Mouse (Mus musculus) 3134 (cell line): ENCODE data around the gene Atp5d.
A peak's percentile ranks its signal among the peaks of the same experiment; 100 is the strongest.

Source experiments
- DNase-seq: peaks from one replicate; pipeline ENCODE4 v3.0.0-alpha.2; 2011; ENCODE audit warnings: low spot score; ENCODE audit not compliant: insufficient read length; ENCODE audit errors: extremely low read depth

Gene Atp5d

DNA sequence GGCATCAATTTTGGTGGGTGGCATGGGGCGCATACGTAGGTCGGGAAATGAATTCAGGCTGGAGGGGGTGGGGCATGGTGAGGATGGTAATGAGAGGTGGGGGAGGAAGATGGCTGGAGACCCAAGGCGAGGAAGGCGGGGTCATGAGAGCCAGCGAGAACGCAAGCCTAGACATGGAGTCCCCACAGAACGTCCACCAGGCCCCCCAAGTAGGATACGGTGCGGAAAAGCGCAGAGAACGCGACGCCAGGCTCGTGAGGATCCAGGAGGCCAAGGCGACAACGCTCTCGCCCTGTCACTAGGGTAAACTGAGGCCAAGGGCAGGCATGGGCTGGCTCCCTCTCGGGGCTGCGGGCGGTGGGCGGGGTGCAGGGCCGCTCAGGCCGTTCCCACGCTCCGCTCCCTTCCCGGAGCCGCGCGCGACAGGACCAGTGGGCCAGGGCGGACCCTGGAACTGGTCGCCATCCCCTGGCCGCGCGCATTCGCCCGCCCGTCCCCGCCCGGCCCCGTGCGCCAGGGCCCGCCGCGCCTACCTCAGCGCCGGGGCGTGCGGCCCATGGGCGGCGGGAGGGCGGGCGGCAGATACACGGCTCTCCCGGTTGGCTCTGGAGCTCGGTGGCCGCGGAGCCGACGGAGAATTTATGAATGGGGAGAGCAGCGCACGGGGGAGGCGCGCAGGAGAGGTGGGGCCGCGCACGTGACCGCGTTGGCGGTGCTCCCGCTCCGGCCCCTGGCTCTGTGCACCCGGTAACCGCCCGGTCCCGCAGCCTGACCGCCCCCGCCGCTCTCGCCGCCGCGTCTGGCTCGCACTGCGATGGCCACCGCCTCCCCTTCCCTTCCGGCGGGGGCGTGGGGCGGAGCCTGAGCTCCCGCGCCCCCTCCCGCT, at the start of gene Atp5d:
Gene Atp5d (plus strand): TSS at position 80 of the 886 bp plus-strand sequence.
- DNase-seq = no peak

DNA sequence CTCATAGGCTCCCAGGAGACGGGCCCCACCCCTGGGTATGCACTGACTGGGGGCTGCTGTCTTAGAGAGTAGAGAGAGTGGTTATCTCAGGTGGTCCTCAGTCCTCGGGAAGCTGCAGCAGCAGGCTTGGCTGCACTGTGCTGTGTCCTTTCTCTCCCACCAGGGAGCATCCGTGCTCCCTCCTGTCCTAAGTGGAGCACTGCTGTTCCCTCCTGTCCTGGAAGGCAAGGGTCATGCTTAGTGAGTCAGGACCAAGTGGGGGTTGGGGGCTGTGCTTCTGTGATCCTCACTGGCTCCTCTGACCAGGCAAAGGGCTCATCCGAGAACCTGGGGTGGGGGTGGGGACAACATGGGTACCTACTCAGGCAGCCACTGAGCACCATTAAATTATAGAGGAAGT, 49.3 kb upstream of the Atp5d start:
- no peak for DNase-seq

DNA sequence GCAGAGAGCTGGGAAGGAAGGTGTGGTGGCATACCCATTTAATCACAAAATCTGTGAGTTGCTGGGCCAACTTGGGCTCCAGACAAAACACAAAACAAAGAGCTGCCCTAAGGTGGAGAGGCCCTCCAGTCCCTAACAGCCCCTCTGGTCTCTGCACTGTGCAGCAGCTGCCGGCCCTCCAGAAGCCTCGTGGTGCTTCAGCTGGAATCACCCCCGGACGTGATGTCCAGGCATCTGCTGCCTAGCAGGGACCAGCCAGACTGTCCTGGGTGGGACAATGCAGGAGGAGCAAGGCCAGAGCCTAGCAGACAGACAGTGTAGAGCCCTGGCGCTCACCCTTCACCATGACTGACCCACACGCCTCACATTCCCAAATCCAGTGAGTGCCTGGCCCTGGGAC, 46.9 kb upstream of the Atp5d start:
- no peak for DNase-seq

DNA sequence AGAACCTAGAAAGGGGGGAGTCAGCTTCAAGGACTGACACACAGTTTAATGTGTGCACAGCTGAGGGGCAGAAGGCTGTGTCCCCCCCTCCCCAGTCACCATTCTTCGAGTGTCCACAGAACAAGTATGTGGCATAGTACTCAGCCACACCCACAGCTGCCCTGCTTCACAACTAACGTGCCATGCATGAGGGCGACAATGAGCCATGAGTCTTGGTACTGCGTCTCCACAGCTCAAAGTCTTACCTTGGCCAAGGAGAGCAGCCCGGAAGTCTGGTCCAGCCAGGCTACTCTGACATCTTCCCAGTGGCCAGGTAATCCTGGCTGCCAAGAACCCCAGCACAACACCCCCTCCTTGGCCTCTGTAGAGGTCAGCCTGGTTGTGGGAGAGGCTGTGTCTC, 45.7 kb upstream of the Atp5d start:
- no peak for DNase-seq

DNA sequence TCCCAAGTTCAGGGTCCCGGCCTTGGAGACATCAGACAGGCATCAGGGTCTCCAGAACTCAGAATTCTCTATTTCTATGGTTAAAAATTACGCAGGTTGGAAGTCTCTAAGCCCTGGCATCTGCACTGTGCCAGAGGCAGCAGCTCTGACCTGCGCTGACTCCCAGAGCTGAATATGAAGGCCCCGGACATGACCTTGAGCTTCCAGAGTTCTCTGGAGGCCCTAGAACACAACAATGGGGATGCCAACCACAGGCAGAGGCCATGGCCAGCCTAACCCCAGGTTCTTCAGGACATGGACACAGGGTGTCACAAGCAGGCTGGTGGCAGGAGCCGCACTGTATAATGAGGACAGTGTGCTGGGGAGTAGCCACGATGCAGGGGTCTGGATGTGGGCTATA, 44.3 kb upstream of the Atp5d start:
- DNase-seq = no peak

DNA sequence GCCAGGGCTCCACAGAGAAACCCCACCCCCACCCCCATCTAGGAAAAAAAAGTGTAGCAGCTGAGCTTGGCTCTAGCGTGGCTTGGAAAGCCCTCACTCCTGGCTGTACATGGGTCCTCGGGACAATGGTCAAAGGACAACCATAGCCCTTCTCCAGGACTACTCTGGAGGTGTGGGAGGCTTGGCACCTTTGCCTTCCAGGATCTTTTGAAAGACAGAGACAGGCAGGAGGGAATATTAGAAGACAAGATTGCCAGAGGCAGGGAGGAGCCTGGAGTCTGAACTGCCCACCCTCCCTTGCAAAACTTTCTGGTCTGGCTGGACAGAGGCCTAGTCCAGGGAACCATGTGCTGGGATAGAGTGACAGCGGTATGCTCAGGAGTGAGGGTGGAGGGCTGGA, 43.7 kb upstream of the Atp5d start:
- no peak for DNase-seq

DNA sequence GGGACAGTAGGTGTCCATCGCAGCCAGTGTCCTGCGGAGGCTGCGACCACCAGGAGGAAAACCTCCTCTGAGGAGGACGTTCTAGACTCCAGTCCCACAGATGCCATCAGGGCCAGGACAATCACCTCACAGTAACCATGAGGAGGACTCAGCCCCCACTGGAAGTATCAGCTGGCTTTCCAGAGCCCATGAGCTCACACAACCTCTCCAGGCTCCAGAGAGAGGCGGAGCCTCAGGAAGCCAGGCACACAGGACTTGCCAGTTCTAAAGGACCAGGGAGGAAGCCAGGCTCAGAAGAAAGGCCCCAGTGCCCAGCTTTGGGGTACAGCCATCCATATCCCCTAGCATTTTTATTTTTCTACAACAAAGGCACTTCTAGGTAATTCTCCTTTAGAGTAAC, 42.9 kb upstream of the Atp5d start:
- DNase-seq = no peak

DNA sequence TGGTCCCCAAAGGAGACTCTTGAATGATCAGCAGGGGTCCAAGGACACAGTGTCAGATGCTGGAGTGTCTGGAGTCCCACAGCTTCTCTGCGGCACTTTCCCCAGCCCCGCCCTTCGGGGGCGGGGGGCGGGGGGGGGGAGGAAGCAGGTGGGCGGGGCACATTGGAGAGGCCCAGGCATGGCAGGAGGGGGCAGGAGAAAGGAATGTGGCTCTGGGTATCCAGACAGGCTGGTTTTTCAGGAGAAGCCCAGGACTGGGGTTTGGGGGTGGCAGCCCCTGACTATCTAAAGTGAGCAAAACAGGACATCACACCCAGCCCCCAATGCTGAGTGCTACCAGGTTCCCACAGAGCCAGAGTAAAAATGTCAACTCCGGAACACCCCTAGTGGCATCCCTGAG, 41.2 kb upstream of the Atp5d start:
- DNase-seq = no peak

DNA sequence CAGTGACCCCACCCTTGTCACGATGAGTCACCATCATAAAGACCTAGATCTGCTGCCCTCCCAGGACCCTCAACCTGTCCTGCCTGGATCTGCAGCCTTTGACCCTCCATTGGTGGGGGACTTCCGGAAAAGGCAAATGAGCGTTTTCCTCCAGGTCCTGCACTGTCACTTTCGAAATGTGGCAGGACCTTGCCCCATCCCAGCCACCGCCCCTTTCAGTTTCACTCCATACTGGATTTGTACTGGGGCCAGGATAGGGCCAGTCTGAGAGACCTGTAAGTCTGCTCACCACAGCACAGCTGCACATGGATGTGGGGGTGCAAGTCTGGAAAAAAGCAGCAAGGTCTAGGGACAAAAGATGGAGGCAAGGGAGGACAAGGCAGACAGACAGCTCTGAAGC, 39.8 kb upstream of the Atp5d start:
- DNase-seq = no peak

DNA sequence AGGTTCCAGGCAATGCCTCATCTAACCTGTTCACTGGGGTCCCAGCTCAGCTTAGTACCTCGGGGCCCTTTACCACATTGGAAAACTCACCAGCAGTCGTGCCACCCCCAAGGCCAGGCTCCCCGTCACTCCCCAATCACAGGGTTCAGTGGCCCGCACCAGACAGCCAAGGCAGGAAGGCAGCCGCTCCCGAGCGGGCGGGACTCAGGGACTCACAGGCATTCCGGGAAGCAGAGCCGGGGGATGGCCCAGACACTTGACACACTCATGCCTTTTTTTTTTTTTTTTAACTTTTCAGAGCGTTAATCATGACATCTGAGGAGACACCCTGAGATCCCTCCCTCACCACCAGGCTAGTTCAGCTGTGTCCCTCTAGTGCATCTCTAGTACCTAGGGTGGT, 37.5 kb upstream of the Atp5d start:
- DNase-seq = peak; percentile 73

DNA sequence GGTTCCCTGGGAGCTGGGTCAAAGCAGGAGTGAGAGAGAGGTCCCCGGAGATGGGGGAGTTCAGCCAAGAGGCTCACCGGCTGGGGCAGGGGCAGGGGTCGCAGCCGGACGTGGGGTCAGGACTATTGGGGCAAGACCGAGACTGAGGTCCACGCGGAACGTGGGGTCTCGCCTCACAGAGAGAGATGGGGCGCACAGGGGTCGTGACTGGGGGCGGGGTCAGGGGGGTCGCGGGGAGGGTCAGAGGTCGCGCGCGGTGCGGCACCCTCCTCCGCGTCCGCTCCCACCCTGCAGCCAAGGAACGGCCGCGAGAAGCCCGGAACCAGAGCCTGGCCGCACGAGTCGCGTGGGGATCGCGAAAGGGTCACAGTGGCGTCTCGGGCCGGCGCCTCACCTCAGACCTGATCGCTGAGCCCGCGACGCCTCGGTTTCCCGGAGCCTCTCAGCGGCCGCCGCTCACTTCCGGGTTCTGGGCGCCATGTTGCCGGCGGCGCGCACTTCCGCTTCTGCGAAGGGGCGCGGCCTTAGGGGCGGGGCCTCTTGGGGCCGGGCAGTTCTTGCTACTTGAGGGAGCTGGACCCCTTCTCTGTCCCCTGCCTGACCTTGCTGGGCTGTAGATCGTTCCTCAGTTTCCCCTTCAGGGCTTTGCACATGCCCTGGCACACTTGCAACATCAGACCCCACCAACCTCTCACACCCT, 36.1 kb upstream of the Atp5d start:
- peak; percentile 84 for DNase-seq

DNA sequence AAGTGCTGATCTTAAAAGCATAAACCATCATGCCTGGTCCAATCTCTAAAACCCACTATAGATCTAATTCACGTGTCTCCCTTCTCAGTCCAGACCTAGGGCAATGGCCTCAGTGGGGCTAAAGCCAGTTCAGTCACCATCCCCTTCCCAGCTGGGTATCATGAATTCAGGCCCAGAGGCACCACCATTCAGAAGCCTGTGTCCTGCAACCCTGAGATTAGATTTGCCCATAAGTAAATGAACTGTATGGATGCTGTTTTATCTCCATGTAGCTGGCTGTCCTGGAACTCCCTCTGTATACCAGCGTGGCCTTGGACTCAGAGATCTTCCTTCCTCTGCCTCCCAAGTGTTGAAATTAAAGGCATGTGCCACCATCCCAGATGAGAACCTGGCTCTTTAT, 35.4 kb upstream of the Atp5d start:
- DNase-seq = no peak

DNA sequence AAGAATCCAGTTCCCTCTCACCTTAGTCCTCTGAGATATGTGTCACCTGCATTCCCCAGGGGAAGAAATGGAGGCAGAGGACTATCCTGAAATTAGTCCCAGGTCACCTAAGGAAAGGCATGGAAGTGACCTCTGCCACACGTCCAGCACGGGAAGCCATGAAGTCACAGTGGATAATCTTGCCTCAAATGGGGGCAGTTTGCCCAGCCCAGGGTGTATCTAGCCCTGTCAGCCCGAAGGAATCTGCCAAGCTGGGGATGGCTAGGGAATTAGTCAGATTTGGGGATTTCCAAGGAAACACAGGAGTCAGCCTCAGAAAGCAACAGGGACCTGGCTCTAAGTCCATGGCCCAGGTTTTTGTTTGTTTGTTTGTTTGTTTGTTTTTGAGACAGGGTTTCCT, 34.3 kb upstream of the Atp5d start:
- peak; percentile 76 for DNase-seq

DNA sequence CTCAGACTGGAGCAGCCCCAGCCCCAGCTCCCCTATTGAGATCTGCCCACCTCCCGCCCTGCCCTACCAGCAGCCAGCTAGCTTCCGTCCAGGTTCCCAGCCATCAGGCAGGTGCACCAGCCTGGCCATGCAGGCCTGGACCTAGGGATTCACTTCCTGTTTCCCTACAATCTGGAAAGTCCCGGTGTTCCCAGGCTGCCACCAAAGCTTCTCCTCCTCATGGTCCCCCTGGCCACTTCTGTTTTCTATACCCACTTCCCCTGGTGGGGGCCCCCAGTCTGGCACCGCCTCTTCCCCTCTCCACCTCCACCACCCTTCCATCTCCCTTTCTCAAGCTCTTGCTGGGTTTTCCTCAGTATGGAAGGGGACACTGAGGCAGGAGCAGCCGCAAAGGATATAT, 33.0 kb upstream of the Atp5d start, which contains the start of gene Sbno2:
Gene Sbno2 (minus strand): TSS at position 112 of the 400 bp plus-strand sequence.
- DNase-seq = no peak

DNA sequence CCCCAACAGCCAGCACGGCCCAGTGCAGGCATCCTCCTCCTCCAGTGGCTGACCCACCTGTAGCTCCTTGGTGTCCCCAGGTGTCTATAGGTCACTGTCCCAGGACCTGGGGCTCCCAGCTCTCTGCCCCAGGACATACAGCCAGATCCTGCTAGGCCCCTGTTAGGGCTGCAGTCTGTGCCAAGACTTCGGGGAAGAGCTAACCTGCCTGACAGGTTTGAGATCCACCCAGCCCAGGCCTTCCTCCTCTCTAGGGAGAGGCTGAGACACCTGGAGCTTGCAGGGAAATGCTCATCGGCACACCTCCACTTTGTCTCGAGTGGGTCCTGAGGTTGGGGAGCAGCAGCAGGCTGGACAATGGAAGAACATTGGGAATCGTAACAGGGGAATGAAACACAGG, 32.5 kb upstream of the Atp5d start:
- no peak for DNase-seq

DNA sequence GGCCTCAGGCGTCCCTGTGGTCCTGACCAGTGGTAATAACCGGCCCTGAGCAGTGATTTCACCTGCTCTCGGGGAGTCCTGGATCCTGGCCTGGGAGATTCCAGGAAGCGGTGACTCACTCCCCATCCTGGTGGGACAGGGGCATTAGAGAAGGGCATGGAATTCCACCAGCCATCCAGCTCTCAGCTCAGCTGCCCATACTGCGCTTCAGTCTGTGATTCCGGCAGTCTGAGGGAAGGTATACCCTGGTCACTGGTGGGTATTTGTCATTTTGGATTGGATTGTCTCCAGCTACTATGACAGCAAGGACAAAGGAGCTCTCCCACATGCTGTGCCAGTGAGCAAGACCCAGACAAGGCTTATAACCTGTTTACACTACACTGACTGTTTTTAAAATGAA, 30.8 kb upstream of the Atp5d start:
- DNase-seq = peak; percentile 78

DNA sequence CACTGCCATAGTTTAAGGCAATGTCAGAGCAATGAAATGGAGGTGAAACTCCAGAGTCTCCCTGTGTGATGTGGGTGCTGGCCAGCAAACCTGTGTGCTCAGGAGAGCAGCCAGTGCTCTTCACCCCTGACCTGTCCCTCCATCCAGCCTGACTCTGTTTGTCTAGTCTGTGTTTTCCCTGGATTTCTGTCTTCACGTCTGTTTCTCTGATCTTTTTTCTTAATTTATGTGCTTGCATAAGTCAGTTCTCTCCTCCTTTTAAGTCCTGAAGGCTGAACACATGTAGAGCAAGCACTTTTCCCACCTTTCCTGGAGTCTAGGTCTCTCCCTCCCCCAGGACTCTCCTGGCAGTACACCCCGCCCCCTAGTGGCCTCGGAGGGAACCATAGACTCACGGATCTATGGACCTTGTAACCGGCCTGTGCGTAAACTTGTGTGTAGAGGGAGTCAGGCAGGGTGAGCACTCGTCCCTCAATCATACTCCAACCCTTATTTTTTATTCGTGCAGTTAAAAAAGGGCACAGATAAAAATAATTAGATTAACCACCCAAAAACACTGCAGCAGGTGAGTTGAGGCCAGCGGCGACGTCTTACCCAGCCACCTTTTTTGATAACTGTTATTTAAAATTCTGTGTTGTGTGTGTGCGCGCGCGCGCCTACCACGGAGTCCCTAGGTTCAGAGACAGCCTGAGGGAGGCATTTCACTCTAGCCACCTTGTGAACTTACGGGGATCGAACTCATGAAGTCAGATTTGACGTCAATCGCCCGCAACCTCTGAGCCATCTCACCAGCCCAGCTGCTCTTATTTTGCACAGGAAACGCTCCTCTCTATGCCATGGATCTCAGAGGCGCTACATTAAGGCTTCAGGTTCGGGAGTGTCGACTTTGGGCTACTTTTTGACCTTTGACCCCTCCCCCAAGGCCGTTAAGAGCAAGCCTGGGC, 23.8 kb upstream of the Atp5d start:
- peak; percentile 68 for DNase-seq

DNA sequence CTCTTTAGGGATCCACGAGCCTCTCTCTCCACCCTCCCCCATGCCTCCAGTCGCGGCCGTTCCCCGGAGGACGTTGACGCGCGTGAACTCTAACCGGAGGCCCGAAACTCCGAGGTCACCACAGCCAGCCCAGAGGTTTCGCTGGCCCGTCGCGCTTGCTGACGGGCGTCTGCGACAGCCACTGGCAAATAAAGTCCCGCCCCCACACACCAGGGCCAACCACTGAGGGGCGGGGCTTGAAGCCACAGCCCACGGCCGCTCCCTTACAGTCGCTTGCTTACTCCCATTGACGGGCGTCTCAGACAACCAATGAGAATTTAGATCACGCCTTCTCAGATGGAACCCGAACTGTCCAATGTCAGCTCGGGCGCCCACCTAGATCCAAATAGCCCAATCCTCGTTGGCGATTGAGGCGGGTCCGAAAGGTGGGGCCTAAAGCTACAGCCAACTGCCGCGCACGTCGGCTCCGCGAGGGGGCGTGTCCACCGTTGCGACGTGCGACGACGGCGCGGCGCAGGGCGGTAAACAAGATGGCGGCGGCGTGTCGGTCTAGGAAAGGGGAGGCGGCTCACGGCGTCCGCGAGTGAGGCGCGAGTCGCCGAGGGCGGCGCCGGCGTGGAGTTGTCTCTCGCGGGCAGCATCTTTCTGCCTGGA, 23.0 kb upstream of the Atp5d start, which contains the start of gene Stk11:
Gene Stk11 (plus strand): TSS at position 514 of the 654 bp plus-strand sequence.
- DNase-seq = peak; percentile 99

DNA sequence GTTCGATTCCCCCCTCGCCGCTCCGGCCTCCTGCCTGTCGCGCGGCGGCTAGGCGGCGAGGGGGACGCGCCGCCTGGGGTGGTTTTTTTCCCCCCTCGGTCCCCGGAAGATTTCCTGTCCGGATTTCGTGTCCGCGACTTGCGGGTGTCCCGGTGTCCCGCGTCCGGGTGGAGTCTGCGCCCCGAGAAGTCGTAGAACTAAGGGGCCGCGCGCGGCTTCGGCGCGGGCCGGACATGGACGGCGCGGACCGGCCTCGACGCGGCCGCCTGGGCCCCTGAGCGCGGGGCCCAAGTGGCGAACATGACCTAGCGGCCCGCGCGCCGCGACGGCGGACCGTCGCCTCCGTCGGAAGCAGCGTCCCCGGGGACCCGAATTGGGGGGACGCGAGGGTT, 22.5 kb upstream of the Atp5d start:
- no peak for DNase-seq

DNA sequence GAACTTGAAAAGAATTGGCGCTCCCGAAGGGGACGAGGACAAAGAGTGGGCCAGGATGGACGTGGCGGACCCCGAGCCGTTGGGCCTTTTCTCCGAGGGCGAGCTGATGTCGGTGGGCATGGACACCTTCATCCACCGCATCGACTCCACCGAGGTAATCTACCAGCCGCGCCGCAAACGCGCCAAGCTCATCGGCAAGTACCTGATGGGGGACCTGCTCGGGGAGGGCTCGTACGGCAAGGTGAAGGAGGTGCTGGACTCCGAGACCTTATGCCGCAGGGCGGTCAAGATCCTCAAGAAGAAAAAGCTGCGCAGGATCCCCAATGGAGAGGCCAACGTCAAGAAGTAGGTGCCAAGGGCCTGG, 21.9 kb upstream of the Atp5d start:
- DNase-seq = peak; percentile 57
